Mouse (Mus musculus) natural killer cell, adult 2 months (primary cell): ENCODE measurements around the gene Srxn1.
"Not testable (repeated sequence)": the region's sequence is repeated elsewhere in the genome, so short reads cannot be mapped to it uniquely, and the experiment has no call there.

ENCODE experiments used
- DNase-seq, 2 experiments: peaks; one replicate each; pipeline ENCODE4 v3.0.0; 2022; ENCODE audit warnings: low spot score in 2 of 2

Srxn1 gene

GRCm38 (mm10) chr2:152105318-152106224 is at the start of gene Srxn1:
Gene Srxn1 (plus strand): TSS chr2:152105516.
- DNase-seq, result peak; percentile 86 to 92

- no peak for DNase-seq
Observed at GRCm38 (mm10) chr2:152056368-152057251, 48.7 kb upstream of the Srxn1 start.

DNA sequence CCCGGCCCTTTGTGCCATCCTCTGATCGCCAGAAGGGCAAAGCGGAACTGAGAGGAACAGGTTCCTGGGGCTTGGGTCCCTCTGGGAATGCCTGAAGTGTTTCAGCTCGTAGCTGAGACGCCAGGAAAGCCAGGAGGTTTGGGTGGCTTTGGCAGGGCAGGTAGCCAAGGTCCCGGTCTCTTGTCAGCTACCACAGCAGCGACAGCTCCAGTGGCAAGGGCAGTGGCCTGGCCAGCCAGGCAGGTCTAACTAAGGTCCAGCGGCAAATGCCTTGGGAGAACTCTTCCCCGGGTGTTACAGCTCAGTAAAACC is 48.1 kb upstream of the Srxn1 start:
- DNase-seq, result no peak

DNA sequence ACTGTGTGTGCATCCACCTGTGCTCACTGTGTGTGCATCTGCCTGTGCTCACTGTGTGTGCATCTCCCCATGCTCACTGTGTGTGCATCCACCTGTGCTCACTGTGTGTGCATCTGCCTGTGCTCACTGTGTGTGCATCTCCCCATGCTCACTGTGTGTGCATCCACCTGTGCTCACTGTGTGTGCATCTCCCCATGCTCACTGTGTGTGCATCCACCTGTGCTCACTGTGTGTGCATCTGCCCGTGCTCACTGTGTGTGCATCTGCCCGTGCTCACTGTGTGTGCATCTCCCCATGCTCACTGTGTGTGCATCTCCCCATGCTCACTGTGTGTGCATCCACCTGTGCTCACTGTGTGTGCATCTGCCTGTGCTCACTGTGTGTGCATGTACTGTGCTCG is 42.5 kb upstream of the Srxn1 start:
- DNase-seq, result not testable (repeated sequence)

DNA sequence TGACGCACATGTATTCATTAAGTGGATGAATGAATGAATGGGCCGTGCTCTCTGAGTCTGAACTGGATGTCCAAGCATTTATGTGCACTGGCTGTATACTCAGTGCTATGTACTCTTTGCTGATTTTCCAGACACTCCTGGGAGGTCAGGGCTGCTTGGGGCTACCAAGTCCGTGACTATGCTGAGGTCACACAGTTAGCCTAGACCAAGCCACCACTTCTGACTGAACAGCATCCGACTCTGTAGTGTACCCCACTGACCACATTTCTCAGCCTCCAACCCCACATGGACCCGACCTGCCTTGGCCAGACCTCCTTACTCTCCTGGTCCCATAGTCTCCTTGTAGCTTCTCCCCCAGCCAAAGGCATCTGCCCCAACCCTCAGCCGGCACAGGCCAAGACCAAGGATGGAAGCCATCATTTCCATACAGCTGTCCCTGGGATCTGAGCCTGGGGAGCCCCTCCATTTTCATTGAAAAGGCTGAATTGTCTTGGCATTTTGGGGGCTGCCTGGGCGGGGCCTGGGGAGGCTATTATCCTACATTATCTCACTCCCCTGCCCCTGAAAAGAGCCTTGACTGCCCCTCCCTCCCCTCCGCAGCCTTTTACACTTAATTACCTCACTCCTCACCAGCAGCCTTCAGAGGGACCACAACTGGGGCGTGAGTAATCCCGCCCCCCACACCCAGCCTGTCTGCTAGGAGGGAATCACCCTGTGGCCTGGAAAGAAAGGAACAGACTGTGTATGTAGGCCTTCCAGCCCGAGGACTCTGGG is 36.5 kb upstream of the Srxn1 start:
- DNase-seq, result no peak

DNA sequence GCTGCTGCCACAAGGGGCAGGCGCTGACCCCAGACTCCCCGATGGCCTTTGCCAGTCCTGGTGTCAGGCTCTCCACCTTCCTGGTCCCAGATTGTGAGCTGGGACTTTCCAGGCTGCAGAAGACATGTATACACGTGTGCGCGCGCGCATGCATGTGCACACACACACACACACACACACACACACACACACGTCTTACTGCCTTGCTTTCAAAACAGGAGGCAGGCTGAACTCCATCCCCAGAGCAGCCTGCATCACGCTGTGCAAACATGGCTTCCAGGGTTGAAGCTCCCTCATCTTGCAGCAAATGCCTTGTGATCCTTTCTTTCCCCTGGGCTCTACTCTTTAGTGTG is 35.9 kb upstream of the Srxn1 start:
- DNase-seq, result no peak

DNA sequence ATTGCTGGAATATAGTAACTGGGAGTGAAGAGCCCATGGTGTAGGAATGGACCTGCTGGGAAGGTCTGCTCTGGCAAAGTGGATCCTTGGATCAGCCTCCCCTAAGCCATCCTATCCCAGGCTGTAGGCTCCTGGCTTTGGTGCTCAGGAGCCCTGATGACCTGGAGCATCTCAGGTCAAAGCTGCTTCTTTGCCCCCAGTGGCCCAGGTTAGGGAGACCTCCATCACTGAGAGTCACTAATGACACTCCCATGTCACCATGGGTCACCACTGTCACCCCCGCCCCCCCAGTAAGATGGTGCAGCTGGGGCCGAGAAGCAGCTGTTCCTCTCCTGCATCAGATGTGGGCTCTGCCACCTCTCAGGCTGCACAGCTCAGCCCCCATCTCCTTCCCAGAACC is 35.4 kb upstream of the Srxn1 start:
- DNase-seq, result no peak

DNA sequence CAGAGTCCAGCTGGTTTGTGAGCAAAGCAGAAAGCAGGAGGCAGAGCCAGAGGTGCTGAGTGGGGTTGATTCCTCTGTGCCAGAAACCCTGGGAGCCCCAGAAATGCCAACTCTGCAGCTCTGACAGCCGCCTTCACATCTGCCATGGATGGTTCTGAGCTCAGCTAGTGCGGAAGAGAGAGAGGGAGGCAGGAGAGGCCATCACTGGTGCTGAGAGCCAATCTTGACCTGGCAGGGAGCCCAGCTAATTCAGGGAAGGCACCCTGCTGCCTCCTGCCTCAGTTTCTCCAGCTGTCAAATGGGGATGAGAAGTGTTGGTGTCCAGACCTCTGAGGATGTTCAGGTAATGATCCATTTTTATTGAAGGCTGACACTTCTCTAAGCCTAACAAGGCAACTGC is 30.8 kb upstream of the Srxn1 start:
- DNase-seq, result no peak

- DNase-seq, result no peak
Observed at GRCm38 (mm10) chr2:152075294-152075889, 29.9 kb upstream of the Srxn1 start.

DNA sequence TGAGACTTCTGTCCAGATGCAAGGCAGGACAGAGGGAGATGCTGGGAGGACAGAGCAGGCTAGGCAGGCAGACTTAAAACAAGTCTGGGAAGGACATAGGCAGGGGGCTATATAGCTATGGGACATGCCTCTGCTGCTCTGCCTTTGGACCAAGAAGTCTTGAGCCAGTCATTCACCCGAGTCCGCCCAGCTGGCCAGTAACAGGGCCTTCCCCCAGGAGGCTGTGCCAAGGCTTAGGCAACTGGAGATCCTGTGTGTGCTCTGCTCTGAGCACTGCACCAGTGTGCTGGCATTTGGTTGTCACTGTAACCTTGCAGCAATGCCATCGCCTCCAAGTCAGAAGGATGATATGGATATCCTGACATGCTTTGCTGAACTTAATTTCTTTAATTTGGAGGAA is 28.0 kb upstream of the Srxn1 start:
- DNase-seq, result no peak

DNA sequence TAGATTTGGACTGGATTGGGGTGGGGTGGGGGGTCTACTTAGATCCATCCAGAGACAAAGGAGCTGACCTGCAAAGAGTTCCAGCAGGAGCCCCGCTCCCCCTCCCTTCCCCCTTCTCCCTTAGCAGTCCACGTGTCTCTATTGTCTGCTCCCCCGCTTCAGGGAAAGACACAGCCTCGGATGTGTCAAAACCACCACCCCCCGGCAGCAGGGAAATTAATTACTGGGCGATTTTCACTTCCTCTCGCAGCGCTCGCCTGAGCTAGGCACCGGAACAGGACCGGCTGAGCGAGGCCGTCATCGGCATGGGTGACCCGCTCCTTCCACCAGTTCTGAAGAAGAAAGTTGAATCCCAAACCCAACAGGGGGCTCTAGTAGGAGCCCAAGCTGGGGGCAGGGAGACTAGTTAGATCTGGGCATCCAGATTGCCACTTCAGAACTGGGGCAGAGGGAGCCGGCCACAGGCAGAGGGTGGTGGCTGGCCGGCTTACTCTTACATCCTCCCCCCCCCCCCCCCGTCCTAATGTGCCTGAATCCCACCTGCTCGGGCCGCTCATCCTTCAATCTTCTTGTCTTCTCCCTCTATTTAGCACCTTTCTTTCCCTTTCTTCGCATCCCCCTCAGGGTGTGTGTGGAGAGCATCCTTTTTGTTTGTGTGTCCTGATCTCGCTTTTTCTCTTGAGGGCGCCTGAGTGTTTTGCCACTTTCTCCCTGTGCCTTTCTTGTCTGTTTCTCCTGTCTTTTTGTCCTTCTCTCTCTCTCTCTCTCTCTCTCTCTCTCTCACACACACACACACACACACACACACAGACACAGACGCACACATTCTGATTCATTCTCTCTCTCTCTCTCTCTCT is 24.4 kb upstream of the Srxn1 start, which contains the start of gene Scrt2:
Gene Scrt2 (plus strand): TSS at position 845 of the 857 bp plus-strand sequence.
- DNase-seq, result peak in 1 of 2 experiments; percentile 29

- DNase-seq, result peak; percentile 14 to 41
Observed at GRCm38 (mm10) chr2:152081641-152082448, 23.5 kb upstream of the Srxn1 start.

DNA sequence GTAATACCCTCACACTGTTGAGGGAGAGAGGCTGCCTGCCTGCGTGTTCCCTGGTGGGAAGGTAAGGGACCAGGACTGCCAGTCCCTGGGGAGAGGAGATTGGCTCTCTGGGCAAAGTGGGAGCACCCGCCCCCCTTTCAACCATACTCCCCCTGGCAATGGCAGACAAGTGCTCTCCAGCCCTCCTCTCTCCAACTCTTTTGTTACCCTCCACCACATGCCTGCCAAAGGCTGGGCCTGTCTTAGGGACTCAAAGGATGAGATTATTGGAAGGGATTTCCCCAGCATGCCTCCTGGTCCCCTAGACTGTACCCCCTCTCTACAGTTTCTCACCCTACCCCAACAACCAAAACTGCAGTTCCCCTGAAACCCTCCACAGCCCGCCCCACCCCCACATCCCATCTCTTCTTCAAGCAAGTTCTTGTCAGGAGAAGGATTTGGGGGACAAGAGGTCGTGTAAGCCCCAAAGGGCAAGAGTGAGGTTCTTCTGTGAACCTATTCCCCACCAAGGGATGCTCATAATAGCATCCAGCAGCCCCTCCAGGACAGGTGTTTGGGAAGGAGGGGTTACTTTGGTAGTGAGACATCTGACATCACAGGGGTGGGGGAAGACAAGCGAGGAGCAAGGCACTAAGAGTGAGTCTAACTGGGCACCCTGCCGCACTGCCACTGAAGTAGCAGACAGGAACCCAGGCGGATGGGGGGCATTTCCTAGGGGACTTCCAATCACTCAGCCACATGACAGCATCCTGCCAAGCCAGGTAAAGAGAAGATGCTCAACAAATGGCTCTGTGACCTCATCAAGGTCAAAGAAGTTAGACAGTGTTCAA is 22.6 kb upstream of the Srxn1 start:
- no peak for DNase-seq

DNA sequence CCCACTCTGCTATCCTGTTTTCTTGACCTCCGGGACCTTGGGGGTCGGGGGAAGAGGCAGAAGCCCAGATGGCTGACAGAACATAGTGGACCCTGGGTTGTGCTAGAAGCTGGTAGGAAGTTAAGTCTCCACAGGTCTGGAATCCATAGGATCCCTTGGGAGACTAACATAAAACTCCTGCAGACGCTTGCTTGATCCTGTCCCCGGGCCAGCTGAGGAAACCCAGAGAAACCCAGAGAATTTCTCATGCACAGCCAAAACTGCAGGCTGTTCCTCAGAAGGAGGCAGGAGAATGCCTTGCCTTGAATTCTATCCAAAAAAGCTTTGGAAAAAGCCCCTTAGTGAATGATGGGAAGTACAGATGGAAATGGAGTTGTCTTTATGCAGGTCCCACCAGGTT is 21.9 kb upstream of the Srxn1 start:
- DNase-seq, result no peak

DNA sequence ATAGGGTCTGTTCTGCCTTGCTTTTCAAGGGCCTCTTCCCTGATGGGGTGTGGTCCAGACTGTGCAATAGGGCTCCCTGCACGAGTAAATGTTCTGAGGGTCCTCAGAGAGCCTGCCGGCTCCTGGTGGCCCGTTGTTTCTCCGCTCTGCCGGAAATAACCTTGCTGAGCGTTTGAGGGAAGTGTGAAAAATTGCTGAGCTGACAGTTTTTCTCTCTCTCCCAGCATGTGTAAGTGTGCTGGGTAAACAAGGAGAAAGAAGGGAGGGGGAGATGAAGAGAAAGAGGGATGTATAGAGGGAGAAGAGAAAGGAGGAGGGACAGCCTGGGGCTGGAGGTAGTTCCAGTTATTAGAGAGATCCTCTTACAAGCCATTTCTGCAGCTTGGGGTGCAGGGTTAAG is 21.0 kb upstream of the Srxn1 start:
- no peak for DNase-seq

DNA sequence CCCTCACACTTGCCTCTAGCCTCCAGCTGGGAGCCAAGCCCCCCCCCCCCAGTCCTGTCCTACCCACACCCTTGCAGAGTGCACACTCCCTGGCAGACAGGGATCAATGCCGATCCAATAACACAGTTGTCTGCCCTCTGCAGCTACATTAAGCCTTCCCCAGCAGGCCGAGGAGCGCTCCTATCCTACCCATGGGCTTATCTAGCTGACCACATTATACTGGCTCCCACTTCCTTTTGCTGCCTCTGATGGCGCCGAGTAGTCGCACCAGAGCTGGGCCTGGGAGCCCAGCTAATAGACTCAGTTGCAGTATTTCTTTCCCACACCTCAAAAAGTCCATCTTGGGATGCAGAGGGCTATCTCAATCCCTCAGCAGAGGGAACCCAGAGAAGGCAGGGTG is 19.9 kb upstream of the Srxn1 start:
- DNase-seq, result no peak

GRCm38 (mm10) chr2:152086451-152086850 is 18.9 kb upstream of the Srxn1 start:
- no peak for DNase-seq

DNA sequence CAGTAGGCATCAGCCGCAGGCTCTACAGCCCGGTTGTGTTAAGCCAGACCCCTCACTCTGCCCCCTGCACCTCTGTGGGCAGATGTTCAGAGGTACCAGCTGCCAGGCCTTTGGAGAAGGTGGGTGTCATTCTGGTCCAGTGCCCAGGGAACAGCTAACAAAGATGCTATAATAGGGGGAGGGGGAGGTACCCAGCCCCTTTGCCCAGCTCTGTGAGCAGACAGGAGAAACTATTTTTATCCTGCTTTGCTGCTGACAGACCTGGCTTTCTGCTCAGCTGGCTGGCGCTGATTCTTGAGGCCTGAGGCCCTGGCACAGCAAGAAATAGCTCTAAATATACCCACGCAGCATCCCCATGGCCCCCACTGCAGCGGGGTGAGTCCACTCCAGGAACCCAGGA is 18.2 kb upstream of the Srxn1 start:
- no peak for DNase-seq

- DNase-seq, result peak in 1 of 2 experiments; percentile 14
Observed at GRCm38 (mm10) chr2:152089078-152089477, 16.2 kb upstream of the Srxn1 start.
